Mouse (Mus musculus) liver, embryonic 12.5 days (tissue): ENCODE data around the gene Pkd1. TPM values are rescaled to one million over a fixed set of nuclear protein-coding genes. Genes with fewer than 3 reads are reported as not detected.

Experiments used
- ATAC-seq: fragments of 200-750 bp; cut with Nextera tagmentation; 2 replicates; pipeline ENCODE4 v1.8.0; 2017; ENCODE audit warnings: moderate number of reproducible peaks, mild to moderate bottlenecking, moderate library complexity
- H3K27ac ChIP-seq: fragments of 300-500 bp; sonication (generic); 2 replicates; pipeline ENCODE4 v1.5.1; 2016; ENCODE audit warnings: mild to moderate bottlenecking
- H3K27me3 ChIP-seq: fragments of 300-500 bp; sonication (generic); replicated peaks from 2 replicates; pipeline ENCODE4 v1.6.1; 2016; ENCODE audit warnings: mild to moderate bottlenecking, moderate library complexity
- H3K36me3 ChIP-seq: fragments of 300-500 bp; sonication (generic); 2 replicates; pipeline ENCODE4 v1.6.1; 2016; ENCODE audit warnings: mild to moderate bottlenecking, moderate library complexity
- H3K4me1 ChIP-seq: fragments of 300-500 bp; sonication (generic); 2 replicates; pipeline ENCODE4 v1.6.1; 2016
- H3K4me2 ChIP-seq: fragments of 300-500 bp; sonication (generic); 2 replicates; pipeline ENCODE4 v1.6.1; 2016; ENCODE audit warnings: mild to moderate bottlenecking, moderate library complexity
- H3K4me3 ChIP-seq: fragments of 300-500 bp; sonication (generic); 2 replicates; pipeline ENCODE4 v1.5.1; 2016; ENCODE audit warnings: mild to moderate bottlenecking, moderate library complexity
- H3K9ac ChIP-seq: fragments of 300-500 bp; sonication (generic); 2 replicates; pipeline ENCODE4 v1.6.1; 2016; ENCODE audit warnings: mild to moderate bottlenecking, moderate library complexity
- H3K9me3 ChIP-seq: fragments of 300-500 bp; sonication (generic); replicated peaks from 2 replicates; pipeline ENCODE4 v1.6.1; 2016; ENCODE audit warnings: mild to moderate bottlenecking, moderate library complexity
- WGBS: fragments of 180-500 bp; shearing (Covaris S2); methylation state at CpG from one replicate; pipeline ENCODE4 v1.1.7; 2016; ENCODE audit not compliant: insufficient replicate concordance; 5-methylcytosine and 5-hydroxymethylcytosine counted together
- polyA plus RNA-seq: library from polyadenylated mRNA; unstranded; fragments of >200 nt; fragmentation: Nextera tagmentation; extraction: Ambion mirVana; gene quantifications from 2 replicates; pipeline ENCODE4 v1.2.1, GENCODE M21; 2016

The Pkd1 gene
- polyA plus RNA-seq, 1 experiment from 2014 or later = 6.0 TPM

DNA sequence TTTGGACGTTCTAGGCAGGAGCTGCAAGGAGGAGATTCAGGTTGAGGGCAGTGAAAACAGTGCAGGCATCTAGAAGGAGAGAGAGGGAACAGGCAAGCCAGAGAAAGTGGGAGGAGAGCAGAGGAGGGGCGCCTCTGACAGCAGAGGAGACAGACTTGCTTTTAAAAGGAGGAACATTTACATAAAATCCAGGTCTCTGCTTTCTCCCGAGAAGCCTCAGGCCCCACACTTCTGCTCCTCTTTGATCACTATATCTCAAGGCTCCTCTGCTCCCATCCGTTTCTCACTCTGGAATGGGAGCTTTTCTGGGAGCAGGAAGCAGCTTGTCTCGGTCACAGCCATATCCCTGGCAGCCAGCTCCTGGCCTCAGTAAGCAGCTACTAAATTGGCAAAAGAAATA lies 14.3 kb upstream of the Pkd1 start:
- 44% methylated on average over 5 of the region's 5 CpGs for WGBS
- Histone ChIP-seq H3K27me3 (no peaks in the 10 kb centered on the region), H3K27ac (no peak overlapping the region), H3K36me3 (peaks cover 8% of the 10 kb centered on the region), H3K4me2 (no peak overlapping the region), H3K9ac (no peak overlapping the region), H3K4me1 (peaks cover 47% of the 10 kb centered on the region), H3K9me3 (no peaks in the 10 kb centered on the region), H3K4me3 (no peak overlapping the region)
- ATAC-seq = no peak

DNA sequence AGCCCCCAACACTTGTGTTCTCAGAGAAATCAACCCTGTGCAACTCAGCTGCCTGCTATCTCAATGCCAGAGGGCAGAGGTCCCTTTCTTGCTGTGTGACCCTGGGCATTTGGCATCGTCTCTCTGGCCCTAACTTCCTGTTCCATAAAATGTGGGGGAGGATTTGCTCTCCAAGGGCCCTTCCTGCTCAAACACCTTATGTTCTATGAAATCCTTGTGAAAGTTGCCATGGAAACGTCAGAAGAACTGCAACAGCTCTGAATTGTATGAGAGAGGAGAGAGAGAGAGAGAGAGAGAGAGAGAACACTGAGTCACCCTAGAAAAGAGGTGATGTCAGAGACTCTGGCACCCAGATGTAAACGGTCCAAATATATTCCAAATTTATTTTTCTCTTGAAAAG lies 12.1 kb upstream of the Pkd1 start:
- Histone ChIP-seq H3K27me3 (no peaks in the 10 kb centered on the region), H3K4me1 (peaks cover 26% of the 10 kb centered on the region), H3K4me3 (no peak overlapping the region), H3K27ac (no peak overlapping the region), H3K9ac (no peak overlapping the region), H3K9me3 (no peaks in the 10 kb centered on the region), H3K36me3 (no peaks in the 10 kb centered on the region), H3K4me2 (no peak overlapping the region)
- ATAC-seq = no peak
- WGBS = 37% methylated on average over 3 of the region's 3 CpGs

DNA sequence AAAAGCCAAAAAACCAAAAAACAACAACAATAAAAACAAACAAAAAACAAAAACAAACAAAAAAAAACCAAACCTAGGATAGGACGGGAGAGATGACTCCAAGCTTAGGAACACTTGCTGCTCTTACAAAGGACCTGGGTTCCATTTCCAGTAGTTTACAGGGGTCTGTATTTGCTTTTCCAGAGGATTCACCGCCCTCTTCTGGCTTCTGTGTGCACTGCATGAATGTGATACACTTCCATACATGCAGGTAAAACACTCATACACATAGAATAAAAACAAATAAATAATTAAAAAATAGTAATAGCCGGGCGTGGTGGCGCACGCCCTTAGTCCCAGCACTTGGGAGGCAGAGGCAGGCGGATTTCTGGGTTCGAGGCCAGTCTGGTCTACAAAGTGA lies 10.7 kb upstream of the Pkd1 start:
- Histone ChIP-seq H3K27me3 (peaks cover 3% of the 10 kb centered on the region), H3K9me3 (no peaks in the 10 kb centered on the region), H3K4me1 (peaks cover 12% of the 10 kb centered on the region), H3K9ac (no peak overlapping the region), H3K4me3 (no peak overlapping the region), H3K4me2 (no peak overlapping the region), H3K27ac (no peak overlapping the region), H3K36me3 (no peaks in the 10 kb centered on the region)
- no peak for ATAC-seq
- 42% methylated on average over 8 of the region's 8 CpGs for WGBS

DNA sequence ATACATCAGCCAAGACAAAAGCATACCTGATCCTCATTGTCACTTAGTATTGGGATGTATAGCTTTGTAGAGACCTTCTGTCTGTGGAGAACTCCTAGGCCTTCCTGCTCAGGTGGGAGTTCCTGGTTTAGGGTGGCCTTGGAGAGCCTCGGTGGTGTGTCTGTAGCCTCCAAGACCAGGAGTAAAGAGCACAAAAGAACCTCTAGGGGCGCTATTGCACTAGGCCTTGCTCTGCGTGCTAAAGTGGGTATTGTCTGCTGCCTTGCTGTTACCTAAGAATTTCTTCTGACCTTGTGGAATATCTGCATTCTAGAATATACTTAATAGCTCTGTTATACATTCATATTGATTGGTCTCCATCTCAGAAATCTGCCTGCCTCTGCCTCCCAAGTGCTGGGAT lies 9.3 kb upstream of the Pkd1 start:
- peak; percentile 64; the same call in 1 of the 2 replicates for ATAC-seq
- Histone ChIP-seq H3K4me1 (peaks cover 6% of the 10 kb centered on the region; the same call in 1 of the 2 replicates), H3K9ac (no peak overlapping the region), H3K36me3 (no peaks in the 10 kb centered on the region), H3K4me3 (no peak overlapping the region), H3K4me2 (no peak overlapping the region), H3K27me3 (peaks cover 11% of the 10 kb centered on the region), H3K27ac (no peak overlapping the region), H3K9me3 (no peaks in the 10 kb centered on the region)
- 5% methylated on average over 3 of the region's 3 CpGs for WGBS

DNA sequence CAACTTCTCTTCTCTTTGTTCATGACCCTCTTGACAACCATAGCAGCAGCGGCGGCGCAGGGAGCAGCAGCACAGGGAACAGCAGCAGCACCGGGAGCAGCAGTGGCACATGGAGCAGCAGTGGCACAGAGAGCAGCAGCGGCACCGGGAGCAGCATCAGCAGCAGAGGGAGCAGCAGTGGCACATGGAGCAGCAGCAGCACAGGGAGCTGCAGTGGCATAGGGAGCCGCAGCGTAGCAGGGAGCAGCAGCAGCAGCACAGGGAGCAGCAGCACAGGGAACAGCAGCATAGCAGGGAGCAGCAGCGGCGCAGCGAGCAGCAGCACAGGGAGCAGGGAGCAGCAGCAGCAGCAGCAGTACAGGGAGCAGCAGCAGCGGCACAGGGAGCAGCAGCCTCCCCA lies 5.0 kb upstream of the Pkd1 start:
- Histone ChIP-seq H3K27me3 (peaks cover 11% of the 10 kb centered on the region), H3K9ac (no peak overlapping the region), H3K9me3 (no peaks in the 10 kb centered on the region), H3K4me2 (peak overlapping the region; percentile 14; the same call in 1 of the 2 replicates), H3K4me1 (peaks cover 21% of the 10 kb centered on the region), H3K4me3 (no peak overlapping the region), H3K27ac (no peak overlapping the region), H3K36me3 (no peaks in the 10 kb centered on the region)
- 31% methylated on average over 12 of the region's 12 CpGs for WGBS
- no peak for ATAC-seq

DNA sequence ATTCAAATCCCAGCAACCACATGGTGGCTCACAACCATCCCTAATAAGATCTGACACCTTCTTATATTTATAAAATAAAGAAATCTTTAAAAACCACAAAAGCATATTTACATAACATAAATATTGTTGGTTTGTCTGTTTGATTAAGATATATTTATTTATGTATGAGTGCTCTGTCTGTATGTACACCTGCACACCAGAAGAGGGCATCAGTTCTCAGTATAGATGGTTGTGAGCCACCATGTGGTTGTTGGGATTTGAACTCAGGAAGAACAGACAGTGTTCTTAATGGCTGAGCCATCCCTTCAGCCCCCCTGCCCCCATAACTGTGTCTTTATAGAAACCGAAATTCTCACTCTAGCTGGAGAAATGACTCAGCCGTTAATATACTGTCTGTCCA lies 4.4 kb upstream of the Pkd1 start:
- Histone ChIP-seq H3K4me2 (no peak overlapping the region), H3K9me3 (no peaks in the 10 kb centered on the region), H3K4me3 (no peak overlapping the region), H3K36me3 (no peaks in the 10 kb centered on the region), H3K9ac (no peak overlapping the region), H3K4me1 (peaks cover 24% of the 10 kb centered on the region), H3K27me3 (peaks cover 11% of the 10 kb centered on the region), H3K27ac (no peak overlapping the region)
- ATAC-seq = no peak
- WGBS = 74% methylated on average over 2 of the region's 2 CpGs

DNA sequence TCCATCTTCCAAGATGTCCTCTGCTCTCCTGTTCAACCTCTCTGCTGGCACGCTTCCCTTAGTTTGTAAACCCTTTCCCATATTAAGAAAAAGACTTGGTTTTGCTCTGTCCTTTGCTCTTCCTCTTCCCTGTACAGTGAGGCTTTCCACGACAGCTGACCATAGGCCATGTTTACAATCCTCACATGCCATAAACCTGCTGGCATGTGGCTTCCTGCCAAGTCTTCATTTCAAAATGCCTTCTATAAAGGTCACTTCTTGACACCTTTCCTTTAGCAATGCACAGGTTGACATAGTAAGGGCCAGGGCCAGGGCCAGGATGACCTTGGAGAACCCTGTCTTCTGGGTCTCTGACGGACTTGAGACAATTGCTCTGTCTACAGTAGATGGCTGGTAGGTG lies 3.4 kb upstream of the Pkd1 start:
- WGBS = 76% methylated on average over 3 of the region's 3 CpGs

DNA sequence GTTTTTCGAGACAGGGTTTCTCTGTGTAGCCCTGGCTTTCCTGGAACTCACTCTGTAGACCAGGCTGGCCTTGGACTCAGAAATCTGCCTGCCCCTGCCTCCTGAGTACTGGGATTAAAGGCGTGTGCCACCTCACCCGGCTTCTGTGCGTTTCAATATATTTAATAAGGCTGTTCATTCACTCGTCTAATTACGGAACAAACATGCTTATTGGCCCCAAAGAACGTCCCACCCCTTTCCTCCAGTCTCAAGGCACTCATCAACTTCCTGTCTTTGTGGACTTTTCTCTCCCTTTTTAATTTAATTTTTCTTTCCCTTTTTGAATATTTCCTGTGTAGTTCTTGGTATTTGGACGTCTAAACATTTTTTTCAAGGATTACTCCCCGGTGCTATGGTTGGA lies 1.2 kb upstream of the Pkd1 start:
- ATAC-seq = no peak
- Histone ChIP-seq H3K9me3 (no peaks in the 10 kb centered on the region), H3K27me3 (peaks cover 11% of the 10 kb centered on the region), H3K4me2 (peak overlapping the region; percentile 97), H3K4me1 (peaks cover 45% of the 10 kb centered on the region), H3K4me3 (peak overlapping the region; percentile 80), H3K36me3 (no peaks in the 10 kb centered on the region), H3K9ac (peak overlapping the region; percentile 90), H3K27ac (peak overlapping the region; percentile 86)
- 17% methylated on average over 9 of the region's 9 CpGs for WGBS

More for the DNA sequence above, 3.4 kb upstream of the Pkd1 start:
- H3K4me1 ChIP-seq = peaks cover 34% of the 10 kb centered on the region
- no peak overlapping the region for H3K9ac ChIP-seq
- no peak for ATAC-seq
- no peak overlapping the region for H3K4me3 ChIP-seq
- H3K4me2 ChIP-seq = no peak overlapping the region
- no peaks in the 10 kb centered on the region for H3K36me3 ChIP-seq
- H3K27ac ChIP-seq = no peak overlapping the region
- H3K9me3 ChIP-seq = no peaks in the 10 kb centered on the region
- H3K27me3 ChIP-seq = peaks cover 11% of the 10 kb centered on the region

DNA sequence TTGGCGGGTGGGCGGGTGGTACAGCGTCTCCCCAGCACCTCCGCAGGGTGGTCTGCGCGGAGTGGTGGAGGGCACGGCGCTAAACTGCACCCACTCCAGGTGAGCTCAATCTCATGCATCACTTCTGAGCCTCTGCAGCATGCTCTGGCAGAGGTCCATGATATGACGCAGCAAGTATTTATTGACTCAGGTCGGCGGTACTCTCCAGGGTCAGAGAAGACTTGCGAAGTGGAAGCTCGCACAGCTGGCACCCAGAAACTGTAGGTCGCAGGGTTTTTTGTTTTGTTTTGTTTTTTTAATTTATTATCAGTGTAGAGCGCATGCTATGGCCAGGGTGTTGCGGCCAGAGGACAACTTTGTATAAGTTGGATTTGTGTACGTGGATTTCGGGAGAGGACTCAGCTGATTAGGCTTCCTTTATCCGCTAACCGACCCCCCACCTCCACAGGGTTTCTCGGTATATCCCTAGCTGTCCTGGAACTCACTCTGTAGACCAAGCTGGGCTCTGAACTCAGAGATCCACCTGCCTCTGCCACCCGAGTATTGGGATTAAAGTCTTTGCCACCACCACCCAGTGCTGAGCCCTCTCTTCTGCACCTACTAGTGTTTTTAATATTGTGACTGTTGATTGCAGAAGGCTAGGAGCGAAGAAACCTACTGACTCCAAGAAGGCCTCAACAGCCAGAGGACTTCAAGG lies 565 bp upstream of the Pkd1 start:
- H3K4me1 ChIP-seq = peaks cover 45% of the 10 kb centered on the region
- peak overlapping the region; percentile 90 for H3K9ac ChIP-seq
- peak overlapping the region; percentile 86 for H3K27ac ChIP-seq
- ATAC-seq = peak; percentile 44
- H3K4me2 ChIP-seq = peak overlapping the region; percentile 97
- 2% methylated on average over 23 of the region's 23 CpGs for WGBS
- H3K36me3 ChIP-seq = no peaks in the 10 kb centered on the region
- no peaks in the 10 kb centered on the region for H3K9me3 ChIP-seq
- peaks cover 8% of the 10 kb centered on the region for H3K27me3 ChIP-seq
- H3K4me3 ChIP-seq = peak overlapping the region; percentile 80

DNA sequence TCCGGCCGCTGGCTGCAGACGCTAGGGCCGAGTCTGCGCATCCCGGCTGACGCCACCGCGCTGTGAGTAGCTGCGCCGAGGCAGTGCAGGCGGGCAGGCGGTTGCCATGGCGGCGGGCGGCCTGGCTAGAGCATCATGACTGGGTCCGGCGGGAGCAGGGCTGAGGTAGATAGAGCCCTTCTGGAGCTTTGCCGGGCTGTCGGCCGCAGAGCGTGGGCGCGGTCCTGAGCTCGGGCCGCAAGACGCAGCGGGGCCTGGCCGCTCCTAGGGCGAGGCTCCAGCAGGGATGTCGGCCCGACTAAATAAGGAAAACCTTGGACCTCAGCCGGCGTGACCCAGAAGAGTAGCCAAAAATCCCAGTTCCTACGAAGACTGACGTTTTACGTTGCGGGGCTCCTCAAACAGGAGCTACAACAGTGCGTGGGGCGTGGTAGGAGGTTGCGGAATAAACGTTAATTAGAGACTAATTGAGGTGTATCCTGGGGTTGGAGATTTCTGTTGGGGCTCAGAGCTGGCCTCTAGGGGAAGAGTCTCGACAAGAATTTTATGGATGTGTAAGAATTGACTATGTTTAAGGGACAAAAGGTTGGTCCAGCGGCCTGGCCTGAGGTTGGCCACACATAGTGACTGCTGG lies 899 bp downstream of the Pkd1 start:
- Histone ChIP-seq H3K4me1 (peaks cover 41% of the 10 kb centered on the region), H3K4me2 (peak overlapping the region; percentile 97), H3K27me3 (no peaks in the 10 kb centered on the region), H3K9ac (peak overlapping the region; percentile 90), H3K36me3 (no peaks in the 10 kb centered on the region), H3K27ac (peak overlapping the region; percentile 93), H3K9me3 (no peaks in the 10 kb centered on the region), H3K4me3 (peak overlapping the region; percentile 80)
- 2% methylated on average over 44 of the region's 44 CpGs for WGBS
- ATAC-seq = peak; percentile 68

DNA sequence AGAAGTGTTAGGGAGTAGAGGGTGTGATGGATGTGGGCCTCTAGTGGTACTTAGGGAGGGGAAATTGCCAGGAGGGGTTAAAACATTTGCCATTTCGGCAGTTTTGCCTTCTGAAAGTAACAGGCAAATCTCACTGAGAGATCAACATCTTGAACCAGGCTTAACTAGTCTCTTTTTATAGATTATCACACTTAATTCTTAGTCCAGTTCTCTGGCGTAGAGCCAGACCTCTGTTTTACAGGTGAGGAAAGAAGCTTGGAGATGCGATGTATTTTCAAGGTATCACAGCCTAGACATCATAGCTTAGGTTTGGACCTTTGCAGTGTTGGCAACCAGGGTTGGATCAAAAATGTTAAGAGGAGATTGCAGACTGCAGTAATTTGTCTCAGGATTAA lies 1.4 kb downstream of the Pkd1 start:
- H3K36me3 ChIP-seq = no peaks in the 10 kb centered on the region
- 61% methylated on average over 3 of the region's 3 CpGs for WGBS
- no peaks in the 10 kb centered on the region for H3K27me3 ChIP-seq
- H3K27ac ChIP-seq = peak overlapping the region; percentile 93; the same call in 1 of the 2 replicates
- no peaks in the 10 kb centered on the region for H3K9me3 ChIP-seq
- H3K4me3 ChIP-seq = peak overlapping the region; percentile 80
- peaks cover 41% of the 10 kb centered on the region for H3K4me1 ChIP-seq
- peak overlapping the region; percentile 90 for H3K9ac ChIP-seq
- H3K4me2 ChIP-seq = peak overlapping the region; percentile 97
- ATAC-seq = no peak

DNA sequence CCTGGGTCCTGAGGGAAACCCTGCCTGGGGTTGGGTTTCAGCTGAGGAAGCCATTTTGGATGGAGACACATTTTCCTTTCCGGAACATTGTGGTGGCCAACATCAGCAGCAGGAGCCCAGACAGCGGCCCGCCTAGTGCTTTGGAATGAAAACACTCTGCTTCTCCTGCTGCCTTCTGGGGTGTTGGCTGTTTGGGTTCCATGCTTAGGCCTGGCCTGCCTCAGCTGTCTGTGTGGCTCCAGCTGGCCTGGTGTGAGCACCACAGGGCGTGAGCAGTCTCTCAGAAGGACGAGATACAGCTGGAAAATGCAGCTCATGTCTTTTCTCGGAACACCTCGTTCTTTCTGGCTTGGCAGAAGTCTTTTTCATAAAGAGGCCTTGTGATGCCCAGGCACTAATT lies 7.5 kb downstream of the Pkd1 start:
- no peak for ATAC-seq
- Histone ChIP-seq H3K36me3 (no peaks in the 10 kb centered on the region), H3K9me3 (no peaks in the 10 kb centered on the region), H3K9ac (no peak overlapping the region), H3K27ac (no peak overlapping the region), H3K27me3 (no peaks in the 10 kb centered on the region), H3K4me3 (no peak overlapping the region), H3K4me1 (peaks cover 34% of the 10 kb centered on the region), H3K4me2 (no peak overlapping the region)
- WGBS = 83% methylated on average over 7 of the region's 7 CpGs
